ENCODE assay signal across 32 mouse cellular contexts in the genomic region with DNA sequence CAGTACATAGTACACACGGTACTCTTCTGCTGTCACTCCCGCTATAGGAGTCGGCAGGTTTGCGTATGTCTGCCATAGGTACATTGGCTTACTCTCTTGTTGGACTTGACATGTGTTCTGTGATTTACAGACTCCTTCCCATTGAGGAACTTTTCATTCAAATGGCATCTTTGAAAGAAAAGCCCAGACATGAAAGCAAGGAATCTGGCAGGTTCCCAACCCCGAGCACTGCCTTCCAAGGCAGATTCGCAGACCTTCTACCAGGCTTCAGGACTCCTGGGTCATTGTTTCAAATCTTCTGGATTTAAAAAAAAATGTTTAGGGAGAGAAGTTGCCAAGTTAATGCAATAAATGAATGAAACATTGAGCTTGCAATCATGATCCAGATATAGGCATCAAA. TPM values are rescaled to one million over a fixed set of nuclear protein-coding genes. Genes with fewer than 3 reads are reported as not detected.
DNase-seq lines count a peak whose midpoint lies in the region; ATAC-seq lines count a peak whose summit lies in the region.
"Had no signal": no experiment of that assay in that cellular context is flagged by ENCODE, and none has a peak within 500 bp of the region (broad histone marks: within the 10 kb centered on the region; RNA-seq: fewer than 3 reads in every experiment).

No protein-coding gene starts in this region.

- H3K4me2 ChIP-seq in neural tube, embryonic 15.5 days: no peak overlapping the region
- H3K4me2 ChIP-seq: embryonic facial prominence, embryonic 15.5 days; heart, embryonic 11.5 days; hindbrain, embryonic 12.5 days; liver, embryonic 13.5 days had no signal

- 64% methylated on average over 6 of the region's 6 CpGs for WGBS in neural tube, embryonic 15.5 days

- H3K4me3 ChIP-seq in neural tube, embryonic 15.5 days (replicated peaks): no peak overlapping the region
- H3K4me3 ChIP-seq: embryonic facial prominence, embryonic 10.5 days; embryonic facial prominence, embryonic 15.5 days; hindbrain, embryonic 12.5 days; liver, embryonic 13.5 days had no signal

- no peaks in the 10 kb centered on the region for H3K36me3 ChIP-seq in neural tube, embryonic 15.5 days
- H3K36me3 ChIP-seq: embryonic facial prominence, embryonic 10.5 days; embryonic facial prominence, embryonic 15.5 days; hindbrain, embryonic 12.5 days; liver, embryonic 13.5 days had no signal

- peak; percentile 45 to 51 for DNase-seq in cerebellum, postnatal 10 days
- no peak for DNase-seq in cerebellum, adult 11 months
- DNase-seq in gastrocnemius, postnatal 10 days: peak; percentile 25
- DNase-seq in gastrocnemius, postnatal 36 days: no peak
- DNase-seq in neural tube, embryonic 10.5 days (ENCODE audit: extremely low spot score, low spot score): no peak
- no peak for DNase-seq in liver
- DNase-seq: cerebellum, adult 11-12 months; cerebellum, postnatal 25 days; gastrocnemius, postnatal 25 days; heart, adult 18-20 months; heart, postnatal 36 days; kidney, adult 9 months; kidney, postnatal 10 days; layer of hippocampus, postnatal 36 days; left cerebral cortex, postnatal 4 days; liver, embryonic 13.5 days; lung, adult 2 months; midbrain, embryonic 14.5 days; thymus, adult 18-20 months; thymus, postnatal 36 days had no signal

- H3K27ac ChIP-seq in neural tube, embryonic 15.5 days (replicated peaks): no peak overlapping the region
- H3K27ac ChIP-seq: embryonic facial prominence, embryonic 10.5 days; embryonic facial prominence, embryonic 15.5 days; hindbrain, embryonic 12.5 days; liver, embryonic 13.5 days; macrophage; stomach, postnatal 0 days had no signal

- H3K9me3 ChIP-seq in neural tube, embryonic 15.5 days (replicated peaks): no peaks in the 10 kb centered on the region
- H3K9me3 ChIP-seq: embryonic facial prominence, embryonic 10.5 days; embryonic facial prominence, embryonic 15.5 days; hindbrain, embryonic 12.5 days; liver, embryonic 13.5 days had no signal

- peak; percentile 28; the same call in 1 of the 2 replicates for ATAC-seq in neural tube, embryonic 15.5 days (ENCODE audit: low FRiP score)
- ATAC-seq: intestine, postnatal 0 days had no signal

- no peak overlapping the region for H3K9ac ChIP-seq in neural tube, embryonic 15.5 days (replicated peaks)
- H3K9ac ChIP-seq: embryonic facial prominence, embryonic 15.5 days; hindbrain, embryonic 12.5 days; liver, embryonic 13.5 days had no signal

- H3K27me3 ChIP-seq in neural tube, embryonic 15.5 days (replicated peaks): no peaks in the 10 kb centered on the region
- H3K27me3 ChIP-seq: embryonic facial prominence, embryonic 15.5 days; hindbrain, embryonic 12.5 days; liver, embryonic 13.5 days had no signal

- H3K4me1 ChIP-seq in neural tube, embryonic 15.5 days: 0 out of 2 replicates have a peak, but pooled peaks cover 6% of the 10 kb centered on the region
- H3K4me1 ChIP-seq: embryonic facial prominence, embryonic 10.5 days; embryonic facial prominence, embryonic 15.5 days; hindbrain, embryonic 12.5 days; liver, embryonic 13.5 days had no signal

- intact Hi-C loops in gastrocnemius, postnatal 36 days (cut with DNase I): no loop called here

RNA-seq across cellular contexts. Expression of gene Arsj, which starts 19.8 kb away (rescaled TPM):
- total RNA-seq in gastrocnemius, postnatal 10 days (2021): 1 to 10 TPM; 1.8 to 2.8 TPM
- under 1 TPM; 0.13 to 0.32 TPM for total RNA-seq in gastrocnemius, postnatal 36 days (2021)
- 0.73 and 1.1 TPM in 2 replicates for polyA plus RNA-seq in neural tube, embryonic 15.5 days (2015; fragmentation: Nextera tagmentation; extraction: Ambion mirVana)
- total RNA-seq: MEL; monocyte, adult 5-6 weeks; neutrophil, adult 5-6 weeks had no signal
- polyA plus RNA-seq: liver, embryonic 13.5 days; macrophage; spleen, adult 2 months had no signal

Comparison
In these comparisons a context has a peak if more than half of its experiments do, and no peak if none do; other contexts are left out.
1. DNase-seq: peak in cerebellum, postnatal 10 days (2 of 2) and gastrocnemius, postnatal 10 days (single experiment); none in cerebellum, adult 11 months (single experiment), gastrocnemius, postnatal 36 days (0 of 2), neural tube, embryonic 10.5 days (single experiment) and liver (single experiment).